Mouse (Mus musculus) ES-Bruce4 (cell line): ENCODE measurements around the gene Foxl1. TPM values are rescaled to one million over a fixed set of nuclear protein-coding genes. Genes with fewer than 3 reads are reported as not detected.
A peak's percentile ranks its signal among the peaks of the same experiment; 100 is the strongest.

Experiments used
- H3K27ac ChIP-seq: 2 replicates; pipeline ENCODE4 v1.5.1; 2012; ENCODE audit warnings: low read length, inconsistent platforms; ENCODE audit not compliant: insufficient read depth
- H3K27me3 ChIP-seq: 2 replicates; pipeline ENCODE4 v1.6.1; 2012; ENCODE audit warnings: mild to moderate bottlenecking, low read length, inconsistent platforms; ENCODE audit not compliant: control insufficient read depth, poor library complexity, insufficient read depth, severe bottlenecking
- H3K36me3 ChIP-seq: 2 replicates; pipeline ENCODE4 v1.6.1; 2012; ENCODE audit warnings: inconsistent platforms, mild to moderate bottlenecking, low read length, moderate library complexity; ENCODE audit not compliant: control insufficient read depth, poor library complexity, insufficient read depth, severe bottlenecking
- H3K4me1 ChIP-seq: one replicate; pipeline ENCODE4 v1.8.1; 2011; ENCODE audit warnings: low read length; ENCODE audit not compliant: control insufficient read depth, insufficient read depth
- H3K4me3 ChIP-seq: 2 replicates; pipeline ENCODE4 v1.5.1; 2011; ENCODE audit warnings: low read depth, mild to moderate bottlenecking, low read length
- H3K9ac ChIP-seq: 2 replicates; pipeline ENCODE4 v1.6.1; 2012; ENCODE audit warnings: low read depth, mild to moderate bottlenecking, inconsistent platforms; ENCODE audit not compliant: poor library complexity, severe bottlenecking
- H3K9me3 ChIP-seq: replicated peaks from 2 replicates; pipeline ENCODE4 v1.6.1; 2012; ENCODE audit warnings: mild to moderate bottlenecking, low read length, inconsistent platforms; ENCODE audit not compliant: control insufficient read depth, poor library complexity, insufficient read depth, severe bottlenecking
- CTCF ChIP-seq: IDR thresholded peaks from one replicate; pipeline ENCODE4 v1.8.1; 2011; ENCODE audit warnings: low read depth, low read length
- EP300 ChIP-seq: IDR thresholded peaks from 2 replicates; pipeline ENCODE4 v1.6.1; 2011; ENCODE audit warnings: low read depth, low read length; ENCODE audit not compliant: insufficient read depth
- POLR2A ChIP-seq: IDR thresholded peaks from one replicate; pipeline ENCODE4 v1.8.1; 2011; ENCODE audit warnings: low read length; ENCODE audit not compliant: insufficient read depth
- polyA plus RNA-seq: library from polyadenylated mRNA; stranded (reverse); fragments of >200 nt; gene quantifications from 2 replicates; pipeline ENCODE4 v1.2.4, GENCODE M21; 2011; ENCODE audit warnings: low read depth; ENCODE audit not compliant: missing spikeins, insufficient read depth, insufficient read length

The Foxl1 gene
- polyA plus RNA-seq, 1 experiment, result not detected

- Histone ChIP-seq H3K4me1 (no peaks in the 10 kb centered on the region), H3K36me3 (no peaks in the 10 kb centered on the region), H3K9me3 (no peaks in the 10 kb centered on the region), H3K9ac (no peak overlapping the region), H3K27ac (no peak overlapping the region), H3K4me3 (no peak overlapping the region), H3K27me3 (no peaks in the 10 kb centered on the region)
- TF ChIP-seq EP300, result no peak
- peak; percentile 29 for TF ChIP-seq CTCF
Observed at GRCm38 (mm10) chr8:121174178-121174577, 46.4 kb downstream of the Foxl1 start.

- Histone ChIP-seq H3K9me3 (no peaks in the 10 kb centered on the region), H3K4me1 (no peaks in the 10 kb centered on the region), H3K4me3 (no peak overlapping the region), H3K27ac (no peak overlapping the region), H3K36me3 (no peaks in the 10 kb centered on the region), H3K27me3 (no peaks in the 10 kb centered on the region), H3K9ac (no peak overlapping the region)
- TF ChIP-seq EP300, result no peak
- no peak for TF ChIP-seq POLR2A
- TF ChIP-seq CTCF, result no peak
Observed at GRCm38 (mm10) chr8:121174721-121175539, 47.2 kb downstream of the Foxl1 start.

- Histone ChIP-seq H3K4me1 (no peaks in the 10 kb centered on the region), H3K9me3 (no peaks in the 10 kb centered on the region), H3K9ac (no peak overlapping the region), H3K4me3 (no peak overlapping the region), H3K27ac (no peak overlapping the region), H3K27me3 (no peaks in the 10 kb centered on the region), H3K36me3 (no peaks in the 10 kb centered on the region)
- no peak for TF ChIP-seq CTCF
- TF ChIP-seq EP300, result no peak
- TF ChIP-seq POLR2A, result no peak
Observed at GRCm38 (mm10) chr8:121175540-121176090, 47.9 kb downstream of the Foxl1 start.

DNA sequence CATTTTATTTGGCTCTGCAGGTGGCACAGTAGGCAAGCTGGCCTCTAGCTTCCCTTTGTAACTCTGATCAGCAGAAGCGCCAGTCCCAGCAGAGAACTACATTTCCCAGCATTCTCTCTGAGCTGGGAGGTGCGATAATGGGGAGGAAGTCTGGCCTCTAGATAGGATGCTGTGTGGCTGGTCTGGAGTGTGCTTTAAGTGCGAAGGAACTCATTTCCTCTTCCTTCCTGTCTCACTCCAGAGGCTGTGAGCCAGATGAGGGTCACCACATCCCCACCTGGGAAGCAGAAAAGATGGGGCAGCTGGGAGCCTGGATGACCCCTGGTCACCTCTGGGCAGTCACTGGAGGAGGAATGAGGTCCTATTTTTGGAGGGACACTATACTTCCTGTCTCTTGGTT lies 48.6 kb downstream of the Foxl1 start:
- Histone ChIP-seq H3K27ac (no peak overlapping the region), H3K4me3 (no peak overlapping the region), H3K9ac (no peak overlapping the region), H3K36me3 (no peaks in the 10 kb centered on the region), H3K27me3 (no peaks in the 10 kb centered on the region), H3K9me3 (no peaks in the 10 kb centered on the region), H3K4me1 (no peaks in the 10 kb centered on the region)
- TF ChIP-seq POLR2A, result no peak
- no peak for TF ChIP-seq EP300
- no peak for TF ChIP-seq CTCF

Other genes starting within 250 kb of the Foxl1 start
- 0.33 TPM in 1 of 2 replicates, not detected in the other for gene Foxf1, start 43.6 kb upstream of the Foxl1 start, polyA plus RNA-seq
- 35.5 and 38.9 TPM in 2 replicates for gene Mthfsd, start 19.5 kb upstream of the Foxl1 start, polyA plus RNA-seq
- not detected in 2 replicates for gene Foxc2, start 11.8 kb upstream of the Foxl1 start, polyA plus RNA-seq